Mouse (Mus musculus): ENCODE results near the gene Tubb2a.

The Tubb2a gene

DNA sequence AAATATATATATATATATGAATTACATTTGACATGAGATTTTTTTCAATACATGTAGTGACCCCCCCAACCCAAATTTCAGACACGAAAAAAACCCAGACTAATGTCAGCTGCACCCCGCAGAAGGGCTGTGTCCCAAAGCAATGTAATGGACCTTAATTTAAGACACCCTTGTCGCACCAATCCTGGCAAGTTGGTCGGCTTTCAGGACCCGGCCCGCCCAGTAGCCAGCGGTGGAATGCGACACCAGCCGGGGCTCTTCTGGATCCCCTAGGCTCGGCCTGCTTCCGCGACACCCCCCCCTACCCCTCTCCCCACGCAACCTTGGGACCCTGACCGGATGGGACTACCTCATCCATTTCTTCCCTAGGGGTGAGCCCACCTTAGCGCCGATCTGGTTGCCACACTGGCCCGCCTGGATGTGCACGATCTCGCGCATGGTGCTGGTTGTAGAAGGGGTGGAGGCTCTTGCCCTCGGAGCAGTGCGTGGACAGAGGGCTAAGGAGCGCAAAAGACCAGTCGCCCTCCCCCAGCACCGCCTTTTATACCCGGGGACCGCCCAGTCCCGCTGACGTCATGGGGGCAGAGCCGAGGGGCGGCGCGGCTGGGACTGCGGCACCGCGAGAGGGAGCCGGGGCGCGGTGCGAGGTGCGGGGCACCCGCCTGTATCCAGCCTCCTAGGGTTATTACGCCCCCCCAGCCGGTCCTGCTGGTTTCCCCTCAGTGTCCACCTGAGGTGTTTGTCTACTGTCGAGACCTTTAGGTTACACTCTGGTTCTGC lies at the start of gene Tubb2a:
Tubb2a (minus strand) TSS at position 516 of the 780 bp plus-strand sequence.
- peak; percentile 90 for DNase-seq

DNA sequence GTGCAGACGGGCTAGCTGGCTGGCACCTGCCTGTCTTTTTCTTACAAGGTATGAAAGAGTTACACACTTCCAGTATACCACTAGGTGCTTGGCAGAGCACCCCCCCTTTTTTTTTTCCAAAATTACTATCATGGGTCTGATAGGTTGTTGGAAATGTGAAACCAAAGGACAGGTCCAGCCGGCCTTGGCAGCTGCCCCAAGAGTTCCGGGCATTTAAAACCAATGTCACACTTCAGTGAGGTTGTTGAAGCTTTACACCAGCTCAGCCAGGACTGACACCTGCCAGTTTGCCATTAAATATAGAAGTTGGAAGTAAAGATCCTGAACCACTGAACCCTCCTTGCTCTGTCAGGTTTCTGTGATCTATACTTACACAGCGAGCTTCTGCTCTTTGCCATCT lies 47.9 kb upstream of the Tubb2a start:
- DNase-seq, result no peak

DNA sequence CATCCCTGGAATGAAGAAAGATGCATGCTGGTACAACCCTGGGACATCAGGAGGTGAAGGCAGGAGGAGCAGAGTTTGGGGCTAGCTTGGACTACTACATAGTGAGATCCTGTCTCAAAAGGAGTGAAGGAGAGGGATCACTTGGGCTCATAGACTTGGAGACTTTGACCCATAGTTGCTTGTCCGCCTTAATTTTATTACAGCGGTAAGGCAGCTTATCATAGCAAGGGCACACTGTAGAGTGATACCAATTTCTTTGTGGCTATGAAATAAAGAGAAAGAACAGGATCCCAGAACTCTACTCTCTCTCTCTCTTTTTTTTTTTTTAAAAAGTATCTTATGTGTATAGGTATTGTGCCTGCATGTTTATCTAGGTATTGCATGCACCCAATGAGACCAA lies 42.7 kb upstream of the Tubb2a start:
- no peak for DNase-seq

DNA sequence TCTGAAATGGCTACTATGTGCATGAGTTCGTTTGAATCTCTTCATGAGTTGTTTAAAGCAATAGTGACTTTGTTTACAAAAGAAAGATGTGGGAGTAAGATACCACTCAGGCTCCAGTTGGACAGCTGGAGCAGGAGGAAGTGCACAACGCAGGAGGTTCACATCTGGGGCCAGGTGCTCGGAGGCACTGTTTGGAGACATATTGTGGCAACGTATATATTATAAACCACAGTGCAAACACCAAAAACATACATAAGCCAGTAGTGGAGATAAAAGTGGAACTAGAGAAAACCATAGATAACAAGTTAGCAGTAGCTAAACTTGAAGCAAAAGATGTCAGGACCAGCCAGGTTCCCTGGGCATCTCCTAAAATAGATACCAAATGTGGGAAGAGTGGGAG lies 41.6 kb upstream of the Tubb2a start:
- DNase-seq, result no peak

DNA sequence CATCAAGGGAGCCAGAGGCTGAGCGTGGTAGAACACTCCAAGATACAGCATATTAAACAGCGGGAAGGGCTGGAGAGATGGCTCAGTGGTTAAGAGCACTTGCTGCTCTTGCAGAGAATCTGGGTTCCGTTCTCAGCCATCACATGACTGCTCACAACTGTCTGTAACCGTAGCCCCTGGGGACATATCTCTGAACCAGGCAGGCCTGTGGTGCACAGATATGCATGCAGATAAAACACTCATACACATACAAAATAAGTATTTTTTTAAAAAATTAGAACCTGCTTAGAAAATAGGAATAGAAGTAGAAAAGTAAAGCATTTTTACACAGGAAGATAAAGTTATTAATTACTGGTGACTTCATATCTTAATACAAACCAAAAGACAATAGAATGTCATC lies 41.0 kb upstream of the Tubb2a start:
- DNase-seq, result no peak

DNA sequence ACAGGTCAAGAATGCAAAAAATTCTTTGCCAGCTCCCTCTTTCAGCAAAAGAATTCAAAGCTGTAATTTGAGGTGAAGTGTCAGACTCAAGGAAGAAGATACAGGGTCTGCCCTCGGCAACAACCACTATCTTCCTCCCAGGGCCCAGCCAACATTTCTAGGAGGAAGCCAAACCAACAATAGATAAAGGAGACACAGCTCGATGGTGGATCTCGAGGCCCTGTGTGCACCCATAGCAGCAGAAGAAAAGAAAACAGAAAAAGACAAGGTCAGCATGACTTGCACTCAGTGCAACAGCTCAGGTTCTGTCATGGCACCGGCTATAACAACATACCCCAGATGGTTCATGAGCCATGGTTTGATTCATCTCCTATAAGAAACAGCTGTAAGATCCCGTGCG lies 38.7 kb upstream of the Tubb2a start:
- DNase-seq, result no peak

DNA sequence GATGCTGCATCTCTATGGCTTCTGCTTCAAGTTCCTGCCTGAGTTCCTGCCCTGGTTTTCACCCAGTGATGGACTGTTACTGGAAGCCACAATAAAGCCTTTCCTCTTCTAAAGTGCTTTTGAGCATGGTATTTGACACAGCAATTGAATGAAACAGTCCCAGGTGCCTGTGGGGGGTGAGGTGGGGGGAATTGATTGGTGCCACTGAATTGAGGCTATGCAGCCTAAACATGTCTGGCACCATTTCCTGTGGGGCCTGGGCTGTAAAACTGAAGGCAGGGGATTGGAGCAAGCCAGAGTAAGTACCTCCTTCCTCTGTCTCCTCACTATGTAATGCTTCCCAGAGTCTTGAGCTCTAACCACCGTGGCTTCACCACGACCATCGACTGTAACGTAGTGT lies 36.8 kb upstream of the Tubb2a start:
- DNase-seq, result no peak

DNA sequence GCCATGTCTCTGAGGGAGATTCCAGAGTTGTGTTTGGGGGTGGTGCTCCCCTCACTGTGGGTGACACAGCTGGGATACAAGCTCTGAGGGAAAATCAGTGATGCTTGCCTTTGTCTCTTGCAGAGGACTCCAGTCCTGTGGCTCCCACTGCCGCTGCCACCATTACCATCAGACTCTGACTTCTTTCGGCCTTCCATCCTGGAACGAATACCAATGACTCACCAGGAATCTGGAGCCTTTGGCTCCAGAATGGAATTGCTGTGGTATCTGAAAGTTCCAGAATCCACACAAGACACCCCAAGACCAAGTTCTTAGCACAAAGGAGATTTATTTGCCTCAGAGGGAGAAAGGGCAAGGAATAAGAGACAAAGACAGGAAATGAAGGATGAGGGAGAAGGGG lies 35.3 kb upstream of the Tubb2a start:
- DNase-seq, result no peak

DNA sequence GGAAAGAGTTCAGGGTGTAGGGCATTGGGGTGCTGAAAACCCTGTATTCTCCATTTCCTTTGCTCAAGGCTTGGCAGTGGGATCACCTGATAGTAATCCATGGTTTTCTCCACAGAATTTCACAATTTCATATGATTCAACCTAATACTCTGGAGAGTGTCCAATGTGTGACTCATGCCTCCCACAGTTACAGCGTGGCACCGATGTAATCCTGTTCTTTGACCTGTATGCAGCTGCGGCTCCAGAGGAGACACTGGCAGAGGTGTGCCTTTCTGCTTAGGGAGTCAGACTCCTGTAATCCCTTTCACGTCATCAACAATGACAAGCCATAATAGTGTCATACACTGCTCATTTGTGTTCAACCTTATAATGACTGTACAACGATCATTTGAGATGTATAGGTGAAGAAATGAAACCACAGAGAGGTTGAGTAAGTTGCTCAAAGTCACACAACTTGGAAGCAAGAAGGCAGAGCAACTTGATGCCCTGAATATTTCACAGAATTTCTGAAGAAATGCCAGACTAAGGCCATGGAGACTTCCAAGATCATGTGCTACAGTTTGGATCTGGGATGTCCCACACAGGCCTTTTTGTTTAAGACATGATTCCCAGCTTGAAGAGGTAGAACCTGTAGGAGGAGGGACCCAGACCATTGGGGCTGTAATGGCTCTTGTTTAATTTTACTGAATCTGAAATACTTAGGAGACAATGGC lies 34.7 kb upstream of the Tubb2a start:
- DNase-seq, result no peak

DNA sequence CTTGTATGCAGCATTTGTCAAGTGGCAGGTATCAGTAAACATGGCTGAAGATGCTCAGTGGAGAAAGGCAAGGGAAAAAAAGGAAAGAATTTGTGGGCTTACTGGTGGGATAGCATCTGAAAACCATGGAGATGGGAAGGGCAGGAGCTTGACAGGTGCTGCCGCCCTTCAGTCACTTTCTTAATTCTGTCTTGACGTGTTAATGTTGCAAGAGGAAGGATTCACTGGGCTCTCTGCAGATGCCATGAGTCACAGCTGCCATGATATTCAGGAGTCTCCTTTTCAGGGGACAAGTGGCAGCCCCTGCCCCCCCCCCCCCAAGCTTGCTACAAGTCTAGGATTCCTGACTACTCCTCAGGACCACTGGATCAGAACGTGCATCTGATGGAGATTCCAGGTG lies 34.1 kb upstream of the Tubb2a start:
- DNase-seq, result no peak

DNA sequence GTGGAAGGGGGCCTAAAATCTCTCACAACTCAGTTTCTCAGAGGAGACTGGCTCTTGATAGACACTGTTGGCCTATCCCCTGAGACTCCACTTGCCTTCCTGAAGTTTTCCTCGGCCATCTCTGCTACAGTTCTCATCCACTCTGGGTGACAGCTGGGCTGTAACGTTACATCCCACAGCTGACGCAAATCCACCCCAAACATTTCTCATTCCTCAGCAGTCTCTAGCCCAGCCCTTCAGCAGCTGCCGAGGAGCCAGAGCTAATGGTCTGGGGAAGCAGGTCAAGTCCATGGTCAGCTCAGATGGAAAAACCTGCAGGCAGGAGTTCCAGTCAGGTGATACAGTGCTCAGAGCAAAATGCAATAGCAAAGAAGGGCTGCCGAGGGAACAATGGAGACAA lies 33.2 kb upstream of the Tubb2a start:
- no peak for DNase-seq

DNA sequence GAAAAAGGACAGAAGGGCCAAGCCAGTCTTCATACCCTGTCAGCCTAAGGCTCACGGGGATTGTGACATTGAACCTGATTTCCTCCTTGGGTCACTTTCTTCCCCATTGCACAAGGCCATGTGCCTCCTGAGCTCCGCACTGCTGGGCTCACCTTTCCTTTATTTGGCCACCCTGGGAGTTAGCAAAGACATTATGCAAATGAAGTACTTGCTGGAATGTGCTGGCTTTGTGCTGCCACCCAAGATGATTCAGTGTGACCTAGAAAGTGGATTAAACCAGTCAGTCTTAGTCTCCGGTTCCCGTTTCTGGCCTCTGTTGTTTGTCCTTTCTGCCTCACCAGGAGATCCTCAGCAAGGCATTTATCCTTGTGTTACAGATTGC lies 31.9 kb upstream of the Tubb2a start:
- DNase-seq, result no peak

DNA sequence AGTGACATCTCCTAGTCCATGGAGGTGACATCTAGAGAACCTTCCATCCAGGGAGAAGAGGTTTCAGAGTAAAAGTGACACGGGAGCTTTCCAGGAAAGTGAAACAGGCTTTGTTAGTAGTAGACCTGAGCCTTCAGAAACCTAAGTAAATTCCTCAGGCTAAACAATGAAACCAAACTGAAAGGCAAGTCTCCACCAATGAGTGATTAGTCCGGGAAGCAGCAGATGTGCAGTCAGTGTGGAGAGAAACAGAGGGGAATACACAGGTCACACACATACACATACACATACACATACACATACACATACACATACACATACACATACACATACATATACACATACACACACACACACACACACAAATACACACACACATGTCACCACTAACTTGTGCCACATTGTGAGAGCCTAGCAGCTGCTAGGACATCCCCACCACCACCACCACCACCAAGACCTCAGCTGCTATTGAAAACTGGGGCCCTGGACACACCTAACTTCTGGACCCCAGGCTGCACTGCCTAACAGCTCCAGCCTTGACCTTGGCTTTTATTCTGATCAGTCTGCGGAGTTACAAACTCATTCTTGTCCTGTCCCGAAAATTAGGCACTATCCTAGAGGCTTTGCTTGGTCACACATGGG lies 31.3 kb upstream of the Tubb2a start:
- no peak for DNase-seq

DNA sequence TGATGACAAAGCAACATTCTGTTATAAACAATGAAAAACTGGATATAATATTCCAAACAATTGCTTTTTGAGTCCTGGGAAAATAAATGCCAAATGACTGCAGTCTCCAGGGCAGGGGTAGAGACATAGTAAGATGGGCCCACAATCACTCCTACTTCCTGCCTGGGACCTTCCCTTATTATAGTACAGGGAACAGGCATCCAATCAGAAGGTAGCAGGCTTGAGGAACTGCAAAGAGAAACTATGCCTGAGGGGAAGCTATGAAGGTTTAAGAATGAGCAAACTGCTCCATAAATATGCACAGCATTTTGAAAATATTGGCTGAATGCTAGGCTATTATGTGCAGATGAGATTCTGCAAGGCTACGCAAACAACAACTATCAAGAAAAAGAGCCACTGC lies 29.2 kb upstream of the Tubb2a start:
- DNase-seq, result no peak

DNA sequence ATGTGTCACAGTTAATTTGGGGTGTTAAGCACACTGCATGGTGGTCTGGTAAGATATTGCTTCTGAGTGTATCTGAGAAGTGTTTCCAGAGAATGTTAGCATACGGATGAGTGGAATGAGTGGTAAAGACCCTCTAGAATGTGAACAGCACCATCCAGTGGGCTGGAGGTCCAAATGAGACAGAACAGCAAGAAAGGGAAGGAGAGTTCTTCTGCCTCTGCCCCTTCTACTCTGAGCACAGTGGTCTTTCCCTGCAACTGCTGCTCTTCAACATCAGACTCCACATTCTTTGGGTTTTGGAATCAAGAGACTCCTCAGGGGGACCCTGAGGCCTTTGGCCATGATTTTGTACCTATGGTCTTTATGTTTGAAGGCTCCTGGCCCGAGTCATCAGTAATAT lies 28.4 kb upstream of the Tubb2a start:
- DNase-seq, result no peak

DNA sequence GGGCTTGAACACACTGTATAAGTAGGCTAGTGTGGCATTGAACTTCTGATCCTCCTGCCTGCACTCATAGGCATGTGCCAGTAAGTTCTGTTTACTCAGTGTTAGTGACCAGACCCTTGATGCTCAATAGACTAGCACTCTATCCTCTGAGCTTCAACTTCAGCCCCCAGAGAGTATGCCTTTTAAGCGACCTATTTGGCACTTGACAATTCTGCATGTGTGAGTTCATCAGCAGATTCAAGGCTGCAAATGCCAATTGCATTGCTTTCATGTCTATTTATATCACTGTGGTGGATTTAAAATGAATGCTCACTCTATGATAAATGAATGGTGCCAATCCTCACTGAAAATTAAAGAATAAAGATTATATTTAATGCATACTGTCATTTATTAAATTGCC lies 27.6 kb upstream of the Tubb2a start:
- DNase-seq, result no peak

DNA sequence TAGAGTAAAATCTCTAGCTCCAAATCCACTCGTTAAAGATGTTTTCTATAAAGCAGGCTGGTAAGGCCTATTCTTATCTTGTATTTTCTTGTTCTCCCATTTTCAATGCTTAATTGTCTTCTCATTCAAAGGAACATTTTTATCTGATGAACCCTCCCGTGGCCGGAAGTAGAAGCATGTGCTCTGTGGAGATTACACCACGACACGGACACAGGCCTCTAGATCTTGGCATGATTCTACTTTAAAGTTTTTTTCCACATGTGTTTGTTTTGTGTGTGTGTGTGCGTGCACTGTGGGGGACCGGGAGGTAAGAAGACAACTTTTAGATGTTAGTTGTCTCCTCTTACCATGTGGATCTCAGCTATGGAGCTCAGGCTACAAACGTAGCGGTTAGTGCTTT lies 24.1 kb upstream of the Tubb2a start:
- DNase-seq, result no peak

DNA sequence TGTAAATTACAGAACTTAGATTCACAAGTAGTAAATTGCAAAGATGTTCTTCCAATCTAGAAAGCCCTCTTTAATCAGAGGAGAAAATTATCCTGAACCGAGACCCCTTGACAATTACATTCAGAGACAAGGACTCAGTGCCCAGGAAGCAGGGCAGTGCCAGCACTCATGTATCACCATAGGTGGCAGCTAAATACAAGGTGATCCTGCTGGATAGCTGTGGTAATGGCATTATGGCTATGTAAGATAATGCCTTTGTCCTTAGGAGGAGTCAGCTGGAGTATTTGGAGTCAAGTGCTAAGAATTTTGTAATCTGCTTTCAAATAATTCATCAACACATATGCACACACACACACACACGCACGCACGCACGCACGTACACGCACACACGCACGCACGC lies 23.4 kb upstream of the Tubb2a start:
- no peak for DNase-seq

DNA sequence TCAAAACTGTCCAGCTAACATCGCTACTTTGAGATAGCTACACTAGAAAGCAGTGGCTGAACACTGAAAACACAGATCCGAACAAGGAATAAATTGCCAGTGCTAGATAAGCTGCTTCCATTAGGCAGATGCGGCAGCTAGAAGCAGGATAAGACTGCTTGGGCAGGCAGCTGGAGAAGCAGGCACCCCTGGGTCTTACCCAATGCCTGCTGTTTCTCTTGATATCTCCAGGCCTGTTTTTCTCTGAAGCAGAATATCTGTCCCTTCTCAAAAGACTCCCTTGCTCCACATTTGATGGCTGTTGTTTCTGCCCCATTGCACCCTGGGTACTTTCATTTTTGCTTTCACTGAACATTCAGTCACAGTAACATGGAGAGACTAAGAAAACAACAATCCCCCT lies 22.9 kb upstream of the Tubb2a start:
- no peak for DNase-seq

DNA sequence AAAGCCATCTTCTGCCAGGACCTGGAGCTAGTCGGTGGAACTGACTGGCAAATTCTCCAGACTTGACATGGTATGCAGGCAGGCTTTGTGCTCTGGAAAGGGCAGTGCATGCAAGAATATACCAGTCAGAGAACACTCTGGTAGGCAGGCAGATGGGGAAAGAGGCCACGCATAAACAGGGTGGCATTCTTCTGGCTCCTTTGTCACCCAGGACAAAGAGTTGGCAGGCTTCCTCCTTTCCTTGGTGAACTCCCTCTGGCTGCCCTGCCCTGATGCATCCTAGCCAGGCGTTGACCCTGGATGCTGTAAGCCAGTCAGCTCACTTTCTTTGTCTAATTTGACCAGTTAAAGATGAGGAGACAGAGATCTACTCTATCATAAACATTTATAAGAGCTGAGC lies 19.3 kb upstream of the Tubb2a start:
- DNase-seq, result no peak

DNA sequence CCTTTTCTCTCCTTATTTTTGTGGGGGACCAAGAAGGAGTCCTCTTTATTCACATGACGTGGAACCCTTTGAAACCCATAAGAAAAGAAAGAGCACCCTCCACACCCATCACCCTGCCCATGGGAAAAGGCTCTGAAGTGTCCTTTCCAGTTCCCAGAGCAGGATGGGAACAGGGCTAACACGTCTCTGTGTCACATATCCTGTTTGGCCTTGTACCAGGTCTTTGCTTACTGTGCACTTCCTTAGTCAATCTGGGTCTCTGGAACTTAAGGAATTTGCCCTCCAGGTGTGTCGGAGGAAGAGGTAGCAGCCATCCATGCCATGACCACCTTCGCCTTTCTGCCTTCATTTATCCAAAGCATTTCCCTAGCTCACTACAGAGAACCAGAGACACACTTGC lies 18.6 kb upstream of the Tubb2a start:
- no peak for DNase-seq

DNA sequence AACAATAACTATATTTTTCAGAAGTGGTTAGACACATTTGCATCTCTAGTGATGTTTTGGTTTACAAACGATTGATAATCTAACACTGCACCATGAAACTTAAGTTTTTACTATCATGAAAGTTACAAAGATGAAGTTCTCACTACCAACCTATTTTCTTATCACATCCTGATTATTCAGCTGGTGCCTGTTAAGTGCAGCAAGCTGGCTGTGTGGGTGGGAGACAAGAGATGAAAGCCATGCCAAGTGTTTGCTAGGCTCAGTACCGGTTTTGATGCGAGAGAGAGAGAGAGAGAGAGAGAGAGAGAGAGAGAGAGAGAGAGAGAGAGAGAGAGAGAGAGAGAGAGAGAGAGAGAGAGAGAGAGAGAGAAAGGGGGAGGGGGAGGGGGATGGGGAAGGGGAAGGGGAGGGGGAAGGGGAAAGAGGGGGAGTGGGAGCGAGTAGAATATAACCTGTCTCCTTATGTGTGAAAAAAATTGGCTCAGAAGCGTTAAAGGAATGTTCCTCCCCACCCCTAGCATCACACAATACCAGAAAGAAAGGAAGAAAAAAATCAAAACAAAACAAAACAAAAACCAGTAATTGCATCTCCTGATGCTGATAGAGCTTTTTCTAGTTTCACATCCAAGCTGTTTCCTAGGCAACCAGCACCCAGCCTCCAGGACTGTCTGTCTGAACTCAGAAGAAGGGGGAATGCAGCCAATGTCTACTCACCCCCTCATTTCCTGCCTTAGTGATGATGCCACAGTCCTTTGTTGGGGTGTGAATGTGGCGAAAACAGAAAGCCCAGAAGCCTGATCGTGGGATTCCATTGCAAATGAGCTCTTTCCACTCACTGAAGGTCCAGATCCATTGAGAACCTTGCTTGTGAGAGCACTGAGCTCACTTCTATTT lies 18.0 kb upstream of the Tubb2a start:
- no peak for DNase-seq

DNA sequence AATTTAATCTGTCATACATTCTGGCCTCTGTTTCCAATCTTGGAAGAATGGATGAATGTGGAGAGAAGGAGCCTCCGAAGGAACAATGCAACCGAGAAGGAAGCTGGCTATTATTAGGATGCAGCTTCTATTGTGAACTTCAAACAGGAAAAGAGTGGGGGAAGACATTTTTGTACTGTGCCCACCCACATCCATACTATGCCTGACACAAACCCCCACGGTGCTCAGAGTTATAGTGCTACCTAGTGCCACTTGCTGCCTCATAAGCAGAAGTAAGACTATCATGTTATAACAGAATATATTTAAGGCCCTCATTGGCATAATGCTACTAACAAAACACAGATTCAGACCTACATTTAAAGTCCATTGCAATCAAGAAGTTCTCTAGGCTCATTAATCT lies 11.6 kb upstream of the Tubb2a start:
- DNase-seq, result no peak

Data from cerebellum, adult 8-10 months (tissue).